Mouse (Mus musculus): ENCODE measurements at regions not wholly inside any gene's neighbourhood (a gene's known extent, or its start where the extent isn't known, plus 50 kb on each side); places are given as distances from the start of the nearest gene placed in this dataset.
"Not testable (repeated sequence)": the region's sequence is repeated elsewhere in the genome, so short reads cannot be mapped to it uniquely, and the experiment has no call there.

GRCm38 (mm10) chr16:93311644-93312043 lies 292.2 kb downstream of the Setd4 start:
- H3K4me2 ChIP-seq (ENCODE audit: low read depth), result no peak overlapping the region
- no peaks in the 10 kb centered on the region for H3K27me3 ChIP-seq (ENCODE audit: control insufficient read depth, insufficient read depth, insufficient read length)
- no peaks in the 10 kb centered on the region for H3K36me3 ChIP-seq (ENCODE audit: control insufficient read depth, insufficient read depth)
- H3K4me3 ChIP-seq, result no peak overlapping the region
- no peak overlapping the region for H3ac ChIP-seq (ENCODE audit: control insufficient read depth, insufficient read length)
- TF ChIP-seq SRF (IDR thresholded peaks at IDR 0.05; ENCODE audit: control insufficient read depth, insufficient read length, low read depth), result no peak
- no peaks in the 10 kb centered on the region for H3K79me2 ChIP-seq (ENCODE audit: control insufficient read depth, insufficient read depth)

- H3ac ChIP-seq (ENCODE audit: control insufficient read depth, insufficient read length), result no peak overlapping the region
- TF ChIP-seq CEBPB (IDR thresholded peaks at IDR 0.05; ENCODE audit: insufficient read depth, poor library complexity, severe bottlenecking), result no peak
- peak; percentile 71 for TF ChIP-seq TCF3 (IDR thresholded peaks at IDR 0.05; ENCODE audit: insufficient read length, low read depth)
- TF ChIP-seq TCF12 (IDR thresholded peaks at IDR 0.05; ENCODE audit: insufficient read depth, poor library complexity, severe bottlenecking), result peak; percentile 2
- no peak for TF ChIP-seq USF1 (IDR thresholded peaks at IDR 0.05; ENCODE audit: low read depth)
- TF ChIP-seq MYOG (IDR thresholded peaks at IDR 0.05; ENCODE audit: control insufficient read depth in 1 of 3, insufficient read depth in 1 of 3, insufficient read length in 2 of 3, low read depth in 2 of 3), result peak in 2 of 3 experiments; percentile 75 to 88
- TF ChIP-seq MYOD1 (IDR thresholded peaks at IDR 0.05; ENCODE audit: control insufficient read depth in 1 of 3, insufficient read length in 2 of 3, low read depth in 2 of 3), result peak in 2 of 3 experiments; percentile 74 to 79
- TF ChIP-seq REST (IDR thresholded peaks at IDR 0.05; ENCODE audit: insufficient read depth, insufficient read length), result no peak
- no peaks in the 10 kb centered on the region for H3K36me3 ChIP-seq (ENCODE audit: control insufficient read depth, insufficient read depth)
- no peak overlapping the region for H3K4me3 ChIP-seq
- no peak overlapping the region for H3K4me2 ChIP-seq (ENCODE audit: low read depth)
- H3K27me3 ChIP-seq (ENCODE audit: control insufficient read depth, insufficient read depth, insufficient read length), result no peaks in the 10 kb centered on the region
- no peaks in the 10 kb centered on the region for H3K79me2 ChIP-seq (ENCODE audit: control insufficient read depth, insufficient read depth)
Measured at GRCm38 (mm10) chr16:93308666-93309360, 295.1 kb downstream of the Setd4 start.

GRCm38 (mm10) chr16:93306951-93307350 lies 296.9 kb downstream of the Setd4 start:
- no peaks in the 10 kb centered on the region for H3K36me3 ChIP-seq (ENCODE audit: control insufficient read depth, insufficient read depth)
- H3ac ChIP-seq (ENCODE audit: control insufficient read depth, insufficient read length), result no peak overlapping the region
- no peaks in the 10 kb centered on the region for H3K27me3 ChIP-seq (ENCODE audit: control insufficient read depth, insufficient read depth, insufficient read length)
- H3K79me2 ChIP-seq (ENCODE audit: control insufficient read depth, insufficient read depth), result no peaks in the 10 kb centered on the region
- TF ChIP-seq MYOD1 (IDR thresholded peaks at IDR 0.05; ENCODE audit: control insufficient read depth in 1 of 3, insufficient read length in 2 of 3, low read depth in 2 of 3) (no peak), SRF (IDR thresholded peaks at IDR 0.05; ENCODE audit: control insufficient read depth, insufficient read length, low read depth) (no peak), USF1 (IDR thresholded peaks at IDR 0.05; ENCODE audit: low read depth) (no peak), MAX (IDR thresholded peaks at IDR 0.05; ENCODE audit: low read depth) (no peak), TCF3 (IDR thresholded peaks at IDR 0.05; ENCODE audit: insufficient read length, low read depth) (no peak), MYOG (IDR thresholded peaks at IDR 0.05; ENCODE audit: control insufficient read depth in 1 of 3, insufficient read depth in 1 of 3, insufficient read length in 2 of 3, low read depth in 2 of 3) (no peak), E2F4 (IDR thresholded peaks at IDR 0.05; ENCODE audit: insufficient read depth) (no peak), CEBPB (IDR thresholded peaks at IDR 0.05; ENCODE audit: insufficient read depth, poor library complexity, severe bottlenecking) (no peak), REST (IDR thresholded peaks at IDR 0.05; ENCODE audit: insufficient read depth, insufficient read length) (no peak), POLR2AphosphoS2 (IDR thresholded peaks at IDR 0.05; ENCODE audit: insufficient read length, low read depth) (no peak), POLR2A (IDR thresholded peaks at IDR 0.05; ENCODE audit: insufficient read length, low read depth) (no peak), TCF12 (IDR thresholded peaks at IDR 0.05; ENCODE audit: insufficient read depth, poor library complexity, severe bottlenecking) (no peak)
- H3K4me3 ChIP-seq, result no peak overlapping the region
- no peak overlapping the region for H3K4me2 ChIP-seq (ENCODE audit: low read depth)

- not testable (repeated sequence) for H3K79me2 ChIP-seq (ENCODE audit: control insufficient read depth, insufficient read depth); H3K4me2 ChIP-seq (ENCODE audit: low read depth); H3ac ChIP-seq (ENCODE audit: control insufficient read depth, insufficient read length); H3K36me3 ChIP-seq (ENCODE audit: control insufficient read depth, insufficient read depth); H3K4me3 ChIP-seq; H3K27me3 ChIP-seq (ENCODE audit: control insufficient read depth, insufficient read depth, insufficient read length)
Measured at GRCm38 (mm10) chr16:93306140-93306539, 297.7 kb downstream of the Setd4 start.

GRCm38 (mm10) chr16:93294430-93294829 lies 309.4 kb downstream of the Setd4 start:
- TF ChIP-seq REST (IDR thresholded peaks at IDR 0.05; ENCODE audit: insufficient read depth, insufficient read length), result no peak
- no peak for TF ChIP-seq TCF3 (IDR thresholded peaks at IDR 0.05; ENCODE audit: insufficient read length, low read depth)
- TF ChIP-seq USF1 (IDR thresholded peaks at IDR 0.05; ENCODE audit: low read depth), result no peak
- TF ChIP-seq MAX (IDR thresholded peaks at IDR 0.05; ENCODE audit: low read depth), result no peak
- TF ChIP-seq POLR2AphosphoS2 (IDR thresholded peaks at IDR 0.05; ENCODE audit: insufficient read length, low read depth), result no peak
- no peak for TF ChIP-seq E2F4 (IDR thresholded peaks at IDR 0.05; ENCODE audit: insufficient read depth)
- TF ChIP-seq MYOD1 (IDR thresholded peaks at IDR 0.05; ENCODE audit: control insufficient read depth in 1 of 3, insufficient read length in 2 of 3, low read depth in 2 of 3), result no peak
- no peak for TF ChIP-seq SRF (IDR thresholded peaks at IDR 0.05; ENCODE audit: control insufficient read depth, insufficient read length, low read depth)
- H3K27me3 ChIP-seq (ENCODE audit: control insufficient read depth, insufficient read depth, insufficient read length), result no peaks in the 10 kb centered on the region
- no peak overlapping the region for H3ac ChIP-seq (ENCODE audit: control insufficient read depth, insufficient read length)
- H3K79me2 ChIP-seq (ENCODE audit: control insufficient read depth, insufficient read depth), result no peaks in the 10 kb centered on the region
- H3K4me2 ChIP-seq (ENCODE audit: low read depth), result no peak overlapping the region
- no peak overlapping the region for H3K4me3 ChIP-seq
- no peaks in the 10 kb centered on the region for H3K36me3 ChIP-seq (ENCODE audit: control insufficient read depth, insufficient read depth)
